Mouse (Mus musculus) retina, embryonic 14.5 days (tissue): ENCODE data around the gene Diaph3.
A peak's percentile ranks its signal among the peaks of the same experiment; 100 is the strongest.
"Not testable (repeated sequence)": the region's sequence is repeated elsewhere in the genome, so short reads cannot be mapped to it uniquely, and the experiment has no call there.

ENCODE experiments used
- DNase-seq: peaks from one replicate; pipeline ENCODE4 v3.0.0-alpha.2; 2015; ENCODE audit warnings: low spot score

The Diaph3 gene

DNA sequence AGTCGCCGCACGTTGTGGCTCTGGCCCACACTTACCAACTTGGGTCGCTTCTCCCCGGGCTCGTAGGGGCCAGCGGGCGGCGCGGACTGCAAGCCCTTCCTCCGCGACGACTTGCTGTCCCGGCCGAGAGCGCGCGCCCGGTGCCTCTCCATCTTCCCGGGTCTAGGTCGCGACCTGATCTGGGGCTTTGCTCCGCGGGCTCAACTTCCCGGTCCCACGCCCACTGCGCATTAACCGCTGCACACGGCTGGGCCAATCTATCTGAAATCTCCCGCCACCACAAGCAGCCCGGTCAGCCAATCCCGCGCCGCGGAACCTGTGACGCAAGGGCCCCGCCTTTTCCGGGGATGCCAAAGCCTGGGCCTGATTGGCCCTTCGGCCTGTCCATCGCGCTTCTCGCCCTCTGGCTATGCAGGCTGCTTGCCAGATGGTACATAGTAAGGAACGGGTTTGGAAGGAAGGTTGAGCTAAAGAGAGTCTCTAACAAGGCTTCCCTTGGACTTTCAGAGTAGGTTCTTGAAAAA, at the start of gene Diaph3:
Diaph3 (minus strand) TSS at position 273 of the 524 bp plus-strand sequence.
- DNase-seq: peak; percentile 99

DNA sequence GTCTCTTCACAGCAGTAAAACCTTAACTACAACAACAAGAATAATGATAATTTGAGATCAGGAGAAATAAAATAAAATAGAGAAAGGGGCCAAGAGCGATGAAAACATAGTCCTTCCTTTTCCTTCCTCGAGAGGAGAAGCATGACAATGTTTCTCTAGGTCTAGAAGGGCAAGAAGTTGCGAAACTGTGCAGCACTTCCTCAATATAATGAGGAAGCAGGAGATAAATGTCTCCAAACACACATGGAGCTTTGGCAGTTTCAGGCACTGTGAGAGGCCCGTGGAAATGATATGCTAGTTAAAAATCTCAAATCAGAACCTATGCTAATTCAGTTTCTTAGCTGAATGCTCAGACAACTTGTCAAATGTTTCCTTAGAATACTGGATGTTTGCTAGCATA, 49.6 kb upstream of the Diaph3 start:
- no peak for DNase-seq

DNA sequence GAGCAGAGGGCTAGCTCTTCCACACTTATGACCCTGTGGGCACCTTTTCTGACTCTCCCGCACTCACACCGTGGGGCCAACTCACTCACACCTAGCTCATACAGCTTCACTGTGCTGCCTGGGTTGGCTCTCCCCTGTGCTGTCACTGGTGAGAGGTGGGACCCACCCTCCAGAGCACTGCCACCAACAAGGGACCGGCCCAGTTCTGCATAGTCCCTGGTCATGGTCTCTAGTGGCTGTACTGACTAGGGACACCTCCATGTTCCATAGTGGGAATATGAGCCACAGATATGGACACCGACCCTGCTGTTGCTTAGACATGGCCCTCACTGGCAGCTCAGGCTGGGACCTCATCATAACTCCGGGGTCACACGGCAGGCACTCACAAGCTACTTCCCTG, 30.5 kb upstream of the Diaph3 start:
- no peak for DNase-seq

DNA sequence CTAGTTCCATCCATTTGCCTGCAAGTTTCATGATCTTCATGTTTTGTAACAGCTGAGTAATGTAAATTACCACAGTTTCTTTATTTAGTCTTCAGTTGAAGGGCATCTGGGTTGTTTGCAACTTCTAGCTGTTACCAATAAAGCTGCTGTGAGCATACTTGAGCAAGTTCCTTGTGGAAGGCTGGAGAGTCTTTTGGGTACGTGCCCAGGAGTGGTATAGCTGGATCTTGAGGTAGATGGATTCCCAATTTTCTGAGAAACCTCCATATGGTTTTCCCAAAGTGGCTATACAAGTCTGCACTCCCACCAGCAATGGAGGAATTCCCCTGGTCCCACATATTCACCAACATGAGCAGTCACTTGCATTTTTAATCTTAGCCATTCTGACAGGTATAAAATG, 28.1 kb upstream of the Diaph3 start:
- no peak for DNase-seq

DNA sequence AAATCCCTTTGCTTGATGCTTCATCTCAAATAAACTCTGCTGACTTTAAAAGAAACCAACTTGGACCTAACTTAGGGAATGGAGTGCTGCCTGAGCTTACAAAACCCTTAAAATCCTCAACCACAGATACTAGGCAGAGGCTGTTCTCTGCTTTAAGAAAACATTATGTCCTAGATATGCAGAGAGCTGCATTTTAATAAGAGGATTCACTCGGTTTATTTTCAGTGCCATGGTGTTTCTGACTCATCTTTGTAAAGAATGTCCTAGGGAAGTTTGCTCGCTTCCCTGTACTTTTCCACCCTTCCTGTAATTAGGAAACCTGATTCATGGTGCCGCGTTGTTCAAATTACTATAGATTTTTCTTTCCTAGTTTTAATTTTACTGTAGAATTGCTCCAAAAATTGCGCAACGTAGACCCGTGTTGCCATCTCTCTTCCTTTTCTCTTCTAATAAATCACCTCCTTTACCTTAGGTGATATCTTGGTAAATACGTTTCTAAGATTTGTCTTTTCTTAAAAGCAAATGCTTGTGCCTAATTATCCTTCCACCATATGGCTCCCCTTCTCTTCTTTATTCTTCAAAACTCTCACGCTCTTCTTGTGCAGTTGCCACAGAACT, 14.7 kb upstream of the Diaph3 start:
- no peak for DNase-seq

DNA sequence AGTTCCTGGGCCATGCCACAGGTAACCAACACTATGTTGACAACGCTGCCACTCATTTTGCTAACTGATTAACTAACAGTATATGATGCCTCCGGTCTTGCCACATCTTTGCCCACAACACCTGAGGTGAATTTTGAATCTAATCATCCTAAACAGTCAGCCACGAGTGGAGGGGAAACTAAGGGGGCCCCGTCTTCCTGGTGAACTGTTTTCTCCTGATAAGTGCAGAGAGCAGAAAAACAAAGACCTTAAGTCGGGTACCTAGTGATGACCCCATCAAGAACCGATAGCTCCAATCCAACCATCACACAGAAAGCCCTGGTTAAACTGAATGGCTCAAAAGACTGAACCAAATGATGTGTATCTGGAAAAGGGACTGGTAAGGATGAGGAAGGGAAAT, 8.6 kb upstream of the Diaph3 start:
- no peak for DNase-seq

DNA sequence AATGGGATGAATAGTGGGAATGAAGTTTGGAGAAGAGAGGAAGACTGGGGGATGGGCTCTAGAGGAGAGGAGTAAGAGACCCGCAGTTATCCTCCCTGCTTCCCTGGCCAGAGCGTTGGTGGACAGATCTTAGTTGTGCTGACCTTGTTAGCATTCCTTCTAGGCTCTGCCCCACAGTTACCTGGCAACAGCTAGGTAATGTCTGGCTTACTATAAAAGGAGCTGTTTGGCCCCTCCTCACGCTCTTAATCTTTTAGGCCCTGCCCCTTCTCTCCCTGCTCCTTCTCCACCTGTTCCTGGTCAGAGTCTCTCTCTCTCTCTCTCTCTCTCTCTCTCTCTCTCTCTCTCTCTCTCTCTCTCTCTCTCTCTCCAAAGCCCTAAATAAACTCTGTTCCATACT, 5.7 kb upstream of the Diaph3 start:
- DNase-seq: no peak

DNA sequence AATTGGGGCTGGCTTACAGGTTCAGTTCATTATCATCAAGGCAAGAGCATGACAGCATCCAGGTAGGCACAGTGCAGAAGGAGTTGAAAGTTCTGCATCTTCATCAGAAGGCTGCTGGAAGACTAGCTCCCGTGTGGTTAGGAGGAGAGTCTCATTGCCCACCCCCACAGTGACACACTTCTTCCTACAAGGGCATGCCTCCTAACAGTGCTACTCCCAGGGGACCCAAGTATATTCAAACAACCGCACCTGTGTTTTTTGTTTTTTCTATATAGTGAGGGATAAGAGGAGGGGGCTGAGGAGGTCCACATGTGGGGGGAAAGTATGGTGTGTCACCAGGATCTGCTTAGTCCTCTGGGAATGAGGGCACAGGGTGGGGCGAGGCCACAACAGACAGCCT, 4.3 kb upstream of the Diaph3 start:
- DNase-seq: no peak

DNA sequence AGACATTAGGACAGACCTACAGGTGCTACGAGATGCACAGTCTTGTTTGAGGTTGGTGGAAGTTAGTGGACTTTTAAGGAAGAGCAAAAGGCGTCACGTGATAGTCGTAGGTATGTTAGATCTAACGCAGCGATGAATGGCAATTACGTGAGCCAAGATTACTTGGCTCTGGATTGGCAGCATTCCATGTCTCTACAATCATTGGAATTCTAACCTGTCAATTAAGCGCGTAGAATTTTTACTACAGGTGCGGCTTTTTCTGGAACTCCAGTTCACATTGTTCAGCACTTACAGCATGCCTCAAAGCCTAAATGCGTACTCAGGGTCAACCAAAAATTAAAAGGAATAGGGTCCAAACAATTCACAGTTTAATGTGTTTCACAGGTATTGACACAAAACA, 742 bp upstream of the Diaph3 start:
- no peak for DNase-seq

DNA sequence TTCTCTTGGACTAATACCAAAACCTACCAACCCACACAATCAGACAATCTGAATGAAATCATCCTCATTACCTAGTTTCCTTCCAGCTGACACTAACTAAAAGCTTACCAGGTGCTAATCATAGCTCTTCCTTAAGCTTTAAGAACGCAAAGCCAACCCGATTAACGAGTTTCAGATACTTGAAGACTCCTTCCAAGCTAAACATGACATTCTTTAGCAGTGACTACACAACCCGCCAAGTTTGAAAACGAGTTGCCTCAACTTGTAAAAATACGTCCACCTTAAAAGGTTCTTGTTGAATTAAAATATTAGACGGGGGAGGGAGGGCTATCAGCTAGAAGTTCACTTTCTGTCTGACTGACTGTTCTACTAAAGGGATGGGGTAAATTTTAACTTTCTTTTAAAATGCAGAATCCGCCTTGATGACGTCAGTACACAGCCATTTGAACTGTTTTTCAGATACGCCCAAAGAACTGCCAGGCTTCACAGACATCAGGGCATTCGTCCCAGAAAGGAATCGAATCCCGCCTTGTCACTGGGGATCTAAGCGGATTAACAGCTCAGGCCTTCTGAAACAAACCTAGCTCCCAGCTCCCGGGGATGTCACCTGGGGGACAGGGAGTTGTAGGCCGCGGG, 590 bp downstream of the Diaph3 start:
- DNase-seq: peak; percentile 29

DNA sequence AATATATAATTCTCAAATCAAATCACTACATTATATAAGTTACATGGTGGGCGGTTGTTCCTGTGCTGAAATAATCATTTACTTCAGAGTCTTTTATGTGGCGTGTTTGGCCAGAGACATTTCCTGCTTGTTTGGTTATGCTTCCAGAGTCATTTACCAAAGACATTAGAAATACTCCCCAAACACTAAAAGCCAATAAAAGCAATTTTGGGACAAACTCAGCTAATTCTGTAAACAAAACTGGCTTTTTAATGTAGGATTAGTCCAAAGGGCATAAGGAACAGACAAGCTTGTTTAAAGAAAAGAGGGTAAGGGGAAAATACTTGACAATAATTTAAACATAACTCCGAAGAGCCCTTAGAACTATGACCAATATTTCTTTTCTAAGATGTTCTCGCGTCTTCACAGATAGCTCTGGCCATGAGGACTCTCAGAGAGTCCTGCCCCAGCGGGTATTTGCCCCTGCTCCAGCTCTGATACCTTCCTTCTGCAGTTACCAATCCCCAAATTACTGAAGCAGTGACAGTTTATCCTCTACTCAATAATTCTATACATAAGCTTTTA, 14.9 kb downstream of the Diaph3 start:
- no peak for DNase-seq

DNA sequence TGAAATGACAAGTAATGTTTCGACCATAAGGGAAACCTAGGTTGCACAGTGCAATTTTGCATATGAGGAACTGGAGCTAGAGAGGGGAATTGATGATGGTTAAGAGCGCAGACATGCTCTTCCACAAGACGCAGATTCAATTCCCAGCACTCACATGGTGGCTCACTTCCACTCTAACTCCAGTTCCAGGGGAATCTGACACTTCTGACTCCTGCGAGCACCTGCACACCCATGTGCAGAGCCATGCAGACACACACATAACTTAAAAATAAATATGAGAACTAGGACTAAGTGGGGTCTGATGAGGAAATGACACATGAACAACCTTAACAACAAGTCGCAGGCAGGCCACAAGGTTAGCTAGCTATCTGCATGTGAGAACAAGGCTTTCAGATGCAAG, 15.5 kb downstream of the Diaph3 start:
- no peak for DNase-seq

DNA sequence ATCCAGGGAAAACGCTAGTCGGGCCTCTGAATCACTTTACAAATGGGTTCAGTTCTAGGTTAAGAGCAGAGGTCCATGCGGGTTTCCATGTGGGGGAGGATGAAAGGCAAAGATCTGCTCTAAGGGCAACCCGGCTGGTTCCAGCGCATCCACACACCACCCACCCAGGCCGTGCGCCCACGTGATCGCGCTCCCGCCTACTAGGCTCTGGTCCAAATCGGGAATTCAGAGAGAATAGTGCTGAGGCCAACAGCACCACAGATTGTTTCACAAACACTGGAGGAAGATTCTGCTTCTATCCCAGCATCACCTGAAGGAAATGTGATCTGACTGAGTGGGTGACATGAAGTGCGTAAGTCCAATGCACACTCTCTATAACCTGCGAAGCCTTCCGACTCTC, 17.9 kb downstream of the Diaph3 start:
- DNase-seq: no peak

DNA sequence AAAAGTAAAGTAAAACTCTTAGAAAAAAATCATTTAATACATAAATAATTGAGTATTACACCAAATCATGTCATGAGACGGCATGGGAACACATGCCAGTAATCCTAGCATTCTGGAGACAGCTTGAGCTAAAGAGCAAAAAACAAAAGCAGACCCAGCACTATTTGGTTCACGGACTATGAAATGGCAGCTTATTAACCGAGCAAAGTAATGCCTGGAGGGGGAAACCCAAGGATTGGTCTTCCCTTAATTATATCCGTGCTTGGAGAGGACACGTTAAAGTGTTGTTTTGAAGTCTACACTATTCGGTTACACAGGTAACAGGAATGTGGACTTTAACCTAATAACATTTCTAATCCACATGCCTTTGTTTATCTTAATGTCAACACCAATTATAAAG, 19.2 kb downstream of the Diaph3 start:
- DNase-seq: no peak

DNA sequence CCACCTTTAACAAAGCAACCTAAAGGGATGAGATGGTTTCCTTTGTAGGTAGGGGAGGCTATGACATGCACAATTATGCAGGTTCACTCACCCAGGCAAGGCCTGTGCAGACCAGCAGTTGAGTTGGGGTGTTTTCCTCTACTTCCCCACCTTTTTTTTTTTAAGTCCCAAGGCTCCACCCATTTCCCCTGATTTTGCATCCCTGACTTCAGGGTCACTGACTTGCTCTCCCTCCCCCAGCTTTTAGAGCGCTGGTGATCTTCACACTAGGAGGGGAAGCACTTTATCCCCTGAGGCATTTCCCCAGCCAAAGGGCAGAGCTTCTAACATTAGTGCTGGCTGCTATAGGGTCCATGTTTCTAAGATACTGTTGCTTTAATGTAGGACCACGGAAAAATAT, 30.4 kb downstream of the Diaph3 start:
- no peak for DNase-seq

DNA sequence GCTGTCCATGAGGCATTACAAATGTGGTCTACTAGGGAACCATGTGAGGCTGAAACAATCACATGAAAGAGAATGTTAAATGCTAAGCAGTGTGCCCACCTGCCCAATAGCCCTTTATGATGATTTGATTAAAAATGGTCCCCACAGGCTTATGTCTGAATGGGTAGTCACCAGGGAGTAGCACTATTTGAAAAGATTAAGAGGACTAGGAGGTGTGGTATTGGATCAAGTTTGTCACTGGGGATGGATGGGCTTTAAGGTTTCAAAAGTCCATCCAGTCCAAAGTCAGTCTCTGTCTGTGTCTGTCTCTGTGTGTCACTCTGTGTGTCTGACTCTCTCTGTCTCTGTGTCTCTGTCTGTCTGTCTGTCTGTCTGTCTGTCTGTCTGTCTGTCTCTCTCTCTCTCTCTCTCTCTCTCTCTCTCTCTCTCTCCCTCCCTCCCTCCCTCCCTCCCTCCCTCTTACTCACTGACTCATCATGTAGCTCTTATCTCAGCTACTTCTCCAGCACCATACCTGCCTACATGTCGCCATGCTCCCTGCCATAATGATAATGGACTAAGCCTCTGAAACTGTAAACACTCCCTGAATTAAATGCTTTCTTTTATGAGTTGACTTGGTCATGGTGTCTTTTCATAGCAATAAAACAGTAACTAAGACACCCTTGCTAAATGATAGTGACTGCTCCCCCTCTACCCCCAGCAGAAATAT, 41.5 kb downstream of the Diaph3 start:
- no peak for DNase-seq

DNA sequence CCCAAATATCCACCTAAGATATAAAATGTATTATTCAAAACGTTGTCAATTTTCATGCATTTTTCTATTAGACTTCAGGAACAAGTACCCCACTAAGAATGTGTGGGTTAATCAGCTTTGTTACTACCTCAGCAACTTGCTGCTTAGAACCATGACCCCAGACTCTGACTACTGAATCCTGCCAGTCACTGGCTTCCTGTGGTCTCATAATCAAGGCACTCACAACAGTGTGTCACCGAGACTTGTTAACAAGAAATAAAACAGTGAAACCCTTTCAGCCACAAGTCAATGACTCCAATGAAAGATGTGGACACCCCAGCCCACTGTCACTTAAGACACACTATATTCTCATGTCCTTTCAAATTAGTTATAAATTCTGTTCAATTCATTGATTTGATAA, 42.9 kb downstream of the Diaph3 start:
- DNase-seq: peak; percentile 6

DNA sequence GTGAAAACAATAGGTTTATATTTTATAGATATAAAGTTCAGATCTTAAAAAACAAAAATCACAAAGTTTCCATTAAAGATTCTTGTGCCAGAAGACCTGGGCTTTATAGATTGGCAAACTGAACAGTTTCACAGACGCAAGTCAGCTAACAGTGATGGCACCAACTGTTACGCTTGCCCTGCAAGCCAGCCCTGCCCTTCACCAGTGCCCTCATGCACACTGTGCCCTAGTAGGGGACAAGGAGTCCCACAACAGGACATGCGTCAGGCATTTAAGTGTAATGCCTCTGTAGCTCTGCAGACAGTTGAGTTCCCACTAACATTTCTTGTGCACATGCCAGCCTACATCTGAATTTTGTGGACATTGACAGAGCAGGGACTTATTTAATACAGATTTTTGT, 49.5 kb downstream of the Diaph3 start:
- no peak for DNase-seq

DNA sequence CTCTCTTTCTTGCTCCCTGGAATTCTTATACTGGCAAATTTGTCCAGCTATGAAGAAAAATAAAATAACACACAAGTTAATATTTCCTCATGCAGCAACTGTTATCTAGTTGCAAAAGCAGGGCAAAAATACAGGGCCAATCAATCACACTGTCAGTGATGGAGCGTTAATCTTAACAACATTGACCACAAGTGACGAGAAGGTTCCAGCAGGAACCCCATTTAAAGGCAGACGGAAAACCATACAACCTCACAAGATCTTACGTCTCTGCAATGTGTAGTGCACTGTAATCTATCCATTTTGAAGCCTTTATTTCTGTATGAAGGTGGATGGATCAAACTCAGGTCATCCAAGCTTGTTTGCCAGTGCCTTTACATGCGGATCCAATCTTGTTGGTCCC, 49.9 kb downstream of the Diaph3 start:
- no peak for DNase-seq

DNA sequence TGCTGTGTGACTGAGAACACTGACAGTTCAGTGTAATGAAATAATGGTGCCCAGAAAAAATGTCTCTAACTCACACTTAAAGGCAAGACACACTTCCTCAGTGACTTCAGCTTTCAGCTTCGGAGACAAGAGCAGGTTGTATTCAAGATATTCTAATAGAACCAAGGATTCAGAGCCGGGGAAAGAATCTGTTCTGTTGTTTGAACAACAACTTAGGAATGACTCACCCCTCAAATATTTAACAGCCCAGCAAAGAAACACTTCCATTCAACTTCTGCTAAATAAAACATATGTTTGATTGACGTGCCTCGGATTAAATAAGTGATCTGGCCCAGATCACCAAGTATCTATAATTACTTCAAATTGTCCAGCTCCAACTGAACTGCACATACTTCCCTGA, 52.1 kb downstream of the Diaph3 start:
- no peak for DNase-seq

DNA sequence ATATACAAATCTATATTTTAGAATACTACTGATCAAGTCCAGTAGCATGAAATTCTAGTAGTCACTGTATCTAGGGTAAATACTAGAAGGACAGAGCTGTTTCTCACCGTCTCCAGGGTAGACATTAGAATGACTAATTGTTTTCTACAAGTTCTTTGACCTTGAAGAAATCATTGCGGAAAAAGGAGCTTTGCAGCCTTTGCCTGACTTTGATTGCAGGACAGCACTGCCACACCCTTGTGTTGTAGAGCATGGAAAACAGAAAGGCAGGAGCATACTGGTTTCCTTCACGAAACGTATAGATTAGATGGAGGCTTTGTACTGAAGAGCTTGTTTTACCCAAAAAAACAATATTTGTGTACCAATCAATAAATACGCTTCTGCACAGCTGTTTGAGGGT, 52.6 kb downstream of the Diaph3 start:
- DNase-seq: no peak

DNA sequence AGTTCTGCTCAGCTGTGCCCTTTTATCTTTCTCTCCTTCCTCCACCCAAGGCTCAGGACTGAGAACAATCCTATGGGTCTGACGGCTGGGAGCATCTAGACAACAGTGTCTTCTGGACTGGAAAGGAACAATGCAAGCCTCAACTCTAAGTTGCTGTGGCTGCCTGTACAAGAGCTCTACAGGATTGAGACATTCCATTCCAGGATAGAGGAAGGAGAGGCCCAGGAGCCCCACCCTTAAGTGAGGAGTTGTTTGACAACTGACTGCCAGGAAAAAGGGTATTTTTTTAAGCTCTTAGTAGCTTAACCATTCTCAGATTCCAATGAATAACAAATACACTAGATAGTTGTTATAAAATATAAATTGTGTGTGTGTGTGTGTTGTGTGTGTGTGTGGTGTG, 53.0 kb downstream of the Diaph3 start:
- no peak for DNase-seq

DNA sequence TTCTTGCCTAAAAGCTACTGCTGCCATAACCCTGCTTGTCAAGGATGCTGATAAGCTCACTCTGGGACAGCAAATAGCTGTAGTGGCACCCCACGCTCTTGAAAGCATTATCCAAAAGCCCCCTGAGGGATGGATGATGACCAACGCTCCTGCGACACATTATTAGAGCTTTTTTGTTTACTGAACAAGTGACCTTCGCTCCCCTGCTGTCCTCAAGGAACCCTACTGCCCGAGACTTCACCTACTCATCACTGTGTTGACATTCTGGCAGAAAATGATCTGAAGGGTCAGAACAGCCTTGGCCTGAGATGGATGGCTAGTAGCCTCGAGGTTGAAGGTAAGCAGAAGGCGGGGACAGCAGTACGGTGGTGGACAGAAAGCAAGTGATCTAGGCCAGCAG, 56.1 kb downstream of the Diaph3 start:
- DNase-seq: not testable (repeated sequence)
